Mouse (Mus musculus) embryonic facial prominence, embryonic 15.5 days (tissue): ENCODE data around the gene Dip2c. TPM values are rescaled to one million over a fixed set of nuclear protein-coding genes. Genes with fewer than 3 reads are reported as not detected.

Experiments
- ATAC-seq: fragments of 200-750 bp; cut with Nextera tagmentation; 2 replicates; pipeline ENCODE4 v1.8.0; 2017; ENCODE audit warnings: low read depth, moderate TSS enrichment; ENCODE audit not compliant: insufficient number of reproducible peaks, low FRiP score, low TSS enrichment
- H3K27ac ChIP-seq: fragments of 300-500 bp; sonication (generic); replicated peaks from 2 replicates; pipeline ENCODE4 v1.5.1; 2015; ENCODE audit warnings: mild to moderate bottlenecking, inconsistent platforms
- H3K27me3 ChIP-seq: fragments of 300-500 bp; sonication (generic); 2 replicates; pipeline ENCODE4 v1.6.1; 2015; ENCODE audit warnings: inconsistent platforms
- H3K36me3 ChIP-seq: fragments of 300-500 bp; sonication (generic); 2 replicates; pipeline ENCODE4 v1.6.1; 2015; ENCODE audit warnings: mild to moderate bottlenecking, inconsistent platforms
- H3K4me1 ChIP-seq: fragments of 300-500 bp; sonication (generic); 2 replicates; pipeline ENCODE4 v1.6.1; 2015; ENCODE audit warnings: inconsistent platforms
- H3K4me2 ChIP-seq: fragments of 300-500 bp; sonication (generic); replicated peaks from 2 replicates; pipeline ENCODE4 v1.6.1; 2015; ENCODE audit warnings: mild to moderate bottlenecking, inconsistent platforms
- H3K4me3 ChIP-seq: fragments of 300-500 bp; sonication (generic); replicated peaks from 2 replicates; pipeline ENCODE4 v1.5.1; 2015; ENCODE audit warnings: mild to moderate bottlenecking, inconsistent platforms
- H3K9ac ChIP-seq: fragments of 300-500 bp; sonication (generic); 2 replicates; pipeline ENCODE4 v1.6.1; 2015; ENCODE audit warnings: inconsistent platforms
- H3K9me3 ChIP-seq: fragments of 300-500 bp; sonication (generic); replicated peaks from 2 replicates; pipeline ENCODE4 v1.6.1; 2016; ENCODE audit warnings: inconsistent platforms
- WGBS: fragments of 180-500 bp; shearing (Covaris S2); methylation state at CpG from one replicate; pipeline ENCODE4 v1.1.7; 2015; 5-methylcytosine and 5-hydroxymethylcytosine counted together
- polyA plus RNA-seq: library from polyadenylated mRNA; unstranded; fragments of >200 nt; fragmentation: Nextera tagmentation; extraction: Ambion mirVana; gene quantifications from 2 replicates; pipeline ENCODE4 v1.2.1, GENCODE M21; 2015

Dip2c gene
- polyA plus RNA-seq, 1 experiment from 2014 or later: 6.3 TPM

DNA sequence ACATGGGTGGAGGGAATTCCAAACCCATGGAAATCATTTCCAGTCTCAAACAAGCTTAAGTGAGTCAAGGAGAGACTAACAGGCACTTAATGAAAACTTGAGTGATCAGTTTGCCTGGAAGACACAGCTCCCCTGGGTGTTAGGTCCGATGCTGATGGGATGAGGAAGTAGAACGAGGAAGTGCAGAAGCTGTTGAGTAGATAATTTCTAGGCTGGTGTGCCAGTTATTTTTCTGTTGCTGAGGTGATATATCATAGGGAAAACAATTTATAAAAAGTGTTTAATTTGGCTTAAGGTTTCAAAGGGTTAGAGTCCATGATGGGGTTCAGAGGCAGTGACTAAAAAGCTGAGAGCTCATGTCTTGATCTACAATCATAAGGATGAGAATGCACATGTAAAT, 111.7 kb downstream of the Dip2c start:
- Histone ChIP-seq H3K9me3 (no peaks in the 10 kb centered on the region), H3K4me3 (no peak overlapping the region), H3K36me3 (no peaks in the 10 kb centered on the region), H3K27me3 (no peaks in the 10 kb centered on the region), H3K4me1 (no peaks in the 10 kb centered on the region), H3K4me2 (no peak overlapping the region), H3K9ac (no peak overlapping the region), H3K27ac (no peak overlapping the region)
- ATAC-seq: no peak
- WGBS: 89% methylated on average over 2 of the region's 2 CpGs

DNA sequence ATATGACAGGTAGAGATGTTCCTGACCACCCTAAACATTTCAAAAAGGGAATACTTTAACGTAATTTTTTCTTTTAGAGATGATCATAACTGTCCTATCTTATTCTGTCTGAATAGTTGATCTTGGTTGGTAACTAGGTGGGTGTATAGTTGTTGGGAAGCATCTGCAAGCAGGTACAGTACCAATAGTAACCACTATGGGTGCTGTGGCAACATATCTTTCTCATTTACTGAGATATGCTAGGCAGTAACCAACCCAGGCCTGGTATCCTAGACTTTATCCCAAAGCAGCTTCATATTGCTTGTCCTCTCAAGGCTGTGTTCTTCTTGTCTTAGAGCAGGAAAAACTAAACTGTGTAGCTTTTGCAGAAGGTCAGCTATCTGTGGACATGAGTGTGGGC, 113.0 kb downstream of the Dip2c start:
- 94% methylated on average over 1 of the region's 1 CpGs for WGBS

DNA sequence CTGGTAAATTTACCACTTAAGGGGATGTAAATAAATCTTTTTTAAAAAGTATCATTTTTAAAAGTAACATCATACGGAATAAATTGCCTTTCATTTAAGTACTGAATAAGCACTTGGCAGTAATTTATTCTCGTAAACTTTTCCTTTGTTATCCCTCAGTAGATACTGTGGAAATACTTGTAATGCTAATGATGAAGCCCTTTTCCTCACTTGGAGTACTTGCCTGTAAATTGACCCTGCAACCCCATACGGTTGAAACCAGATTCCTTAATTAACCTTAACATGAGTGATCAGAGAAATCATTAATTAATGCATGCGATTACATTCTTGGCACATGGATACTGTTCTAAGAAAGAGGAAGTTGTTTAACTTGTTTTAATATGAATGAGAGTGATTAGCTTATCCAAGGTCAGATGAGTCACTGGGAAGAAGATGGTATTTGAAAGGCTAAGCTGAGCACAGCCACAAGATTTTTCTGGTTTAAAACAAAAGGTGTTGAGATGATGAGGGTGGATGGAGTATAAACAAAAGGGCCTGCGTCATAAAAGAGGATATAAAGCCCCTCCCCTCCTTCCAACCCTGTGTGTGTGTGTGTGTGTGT, 114.0 kb downstream of the Dip2c start:
- no peaks in the 10 kb centered on the region for H3K36me3 ChIP-seq
- H3K27me3 ChIP-seq: no peaks in the 10 kb centered on the region
- WGBS: 54% methylated on average over 5 of the region's 5 CpGs
- no peak overlapping the region for H3K27ac ChIP-seq
- no peak overlapping the region for H3K9ac ChIP-seq
- no peak for ATAC-seq
- no peak overlapping the region for H3K4me2 ChIP-seq
- no peak overlapping the region for H3K4me3 ChIP-seq
- H3K4me1 ChIP-seq: no peaks in the 10 kb centered on the region
- H3K9me3 ChIP-seq: no peaks in the 10 kb centered on the region

More for the DNA sequence above, 113.0 kb downstream of the Dip2c start:
- Histone ChIP-seq H3K9ac (no peak overlapping the region), H3K27ac (no peak overlapping the region), H3K4me3 (no peak overlapping the region), H3K9me3 (no peaks in the 10 kb centered on the region), H3K27me3 (no peaks in the 10 kb centered on the region), H3K4me2 (no peak overlapping the region), H3K36me3 (no peaks in the 10 kb centered on the region), H3K4me1 (no peaks in the 10 kb centered on the region)
- no peak for ATAC-seq

DNA sequence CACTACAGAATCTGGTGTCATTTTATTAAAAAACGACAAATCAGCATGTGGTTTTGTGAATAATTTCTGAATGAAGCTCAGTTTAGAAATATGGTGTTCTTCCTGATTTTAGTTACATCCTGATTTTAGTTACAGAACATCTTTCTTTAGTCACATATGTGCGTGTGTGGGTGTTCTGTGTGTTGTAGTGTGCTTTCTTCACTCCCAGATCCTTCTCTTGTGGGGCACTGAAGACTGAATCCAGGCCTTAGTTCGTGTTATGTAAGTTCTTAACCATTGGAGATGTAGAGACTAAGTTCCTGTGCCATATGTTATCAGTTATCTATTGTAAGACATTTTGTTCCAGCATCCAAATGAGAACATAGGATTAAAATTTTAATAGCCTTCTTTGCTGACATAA, 117.1 kb downstream of the Dip2c start:
- no peaks in the 10 kb centered on the region for H3K27me3 ChIP-seq
- H3K9me3 ChIP-seq: no peaks in the 10 kb centered on the region
- no peak overlapping the region for H3K9ac ChIP-seq
- WGBS: 70% methylated on average over 3 of the region's 3 CpGs
- no peak overlapping the region for H3K27ac ChIP-seq
- no peaks in the 10 kb centered on the region for H3K4me1 ChIP-seq
- H3K4me3 ChIP-seq: no peak overlapping the region
- no peak overlapping the region for H3K4me2 ChIP-seq
- ATAC-seq: no peak
- H3K36me3 ChIP-seq: no peaks in the 10 kb centered on the region

DNA sequence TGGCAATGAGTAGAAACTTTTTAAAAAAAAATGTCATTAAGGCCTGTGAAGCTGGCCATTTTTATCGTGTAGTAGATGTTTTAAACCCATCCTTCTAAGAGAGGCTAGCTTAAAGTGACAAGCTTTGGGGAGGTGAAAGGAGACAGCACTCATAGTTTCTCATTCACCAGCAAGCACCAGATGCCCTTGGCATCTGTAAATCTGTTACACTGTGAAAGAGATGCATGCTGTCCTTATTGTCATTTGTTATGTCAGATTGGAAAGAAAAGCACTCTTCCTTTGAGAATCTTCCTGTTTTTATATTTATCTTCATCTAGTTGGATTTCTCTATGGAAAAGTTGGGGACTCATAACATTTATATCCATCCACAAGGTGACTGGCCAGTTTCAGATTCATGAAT, 119.0 kb downstream of the Dip2c start:
- Histone ChIP-seq H3K9me3 (no peaks in the 10 kb centered on the region), H3K36me3 (no peaks in the 10 kb centered on the region), H3K27me3 (no peaks in the 10 kb centered on the region), H3K4me2 (no peak overlapping the region), H3K9ac (no peak overlapping the region), H3K4me3 (no peak overlapping the region), H3K27ac (no peak overlapping the region), H3K4me1 (no peaks in the 10 kb centered on the region)
- no peak for ATAC-seq
- 69% methylated on average over 1 of the region's 1 CpGs for WGBS

DNA sequence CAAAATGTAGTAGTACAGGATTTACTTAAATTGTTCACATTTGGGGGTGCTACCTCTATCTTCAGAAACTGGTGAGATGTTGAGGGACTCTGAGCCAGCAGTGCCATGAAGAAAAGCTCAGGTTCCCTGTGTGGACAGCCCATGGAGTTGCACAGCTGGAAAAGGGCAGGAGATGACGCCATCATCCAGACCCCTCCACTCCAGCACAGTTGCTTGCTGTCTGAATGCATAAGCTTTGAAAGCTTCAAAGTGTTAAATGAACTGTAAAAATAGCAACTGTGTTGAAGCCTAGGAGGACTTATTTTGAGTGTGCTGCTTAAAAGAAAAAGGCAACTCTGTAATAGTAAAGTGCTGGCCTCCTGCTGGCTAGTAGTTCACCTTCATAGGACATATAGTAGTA, 122.5 kb downstream of the Dip2c start:
- Histone ChIP-seq H3K9ac (no peak overlapping the region), H3K4me3 (no peak overlapping the region), H3K4me1 (no peaks in the 10 kb centered on the region), H3K36me3 (no peaks in the 10 kb centered on the region), H3K27me3 (no peaks in the 10 kb centered on the region), H3K9me3 (no peaks in the 10 kb centered on the region), H3K27ac (no peak overlapping the region), H3K4me2 (no peak overlapping the region)
- no peak for ATAC-seq
- WGBS: 47% methylated on average over 1 of the region's 1 CpGs

DNA sequence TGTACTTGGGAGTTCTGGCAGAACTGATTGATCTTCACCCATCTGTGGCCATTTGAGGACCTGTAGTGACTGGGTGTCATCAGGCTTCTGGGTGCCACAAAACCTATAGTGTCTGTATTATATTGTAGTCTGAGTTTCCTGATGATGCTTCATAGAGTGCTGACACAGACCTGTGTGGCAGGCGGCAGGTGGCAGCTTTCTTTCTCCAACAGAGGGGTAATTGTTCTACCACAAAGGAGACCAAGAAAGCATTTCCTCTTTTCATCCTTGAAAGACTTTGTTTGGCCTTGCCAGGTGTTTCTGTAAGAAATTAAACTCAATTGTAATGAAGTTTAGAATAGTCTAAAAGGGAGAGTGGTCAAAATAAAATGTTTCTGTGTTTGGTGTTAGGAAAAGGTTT, 129.1 kb downstream of the Dip2c start:
- ATAC-seq: no peak
- H3K36me3 ChIP-seq: no peaks in the 10 kb centered on the region
- no peaks in the 10 kb centered on the region for H3K9me3 ChIP-seq
- H3K9ac ChIP-seq: no peak overlapping the region
- no peaks in the 10 kb centered on the region for H3K4me1 ChIP-seq
- WGBS: 58% methylated on average over 1 of the region's 1 CpGs
- no peak overlapping the region for H3K4me2 ChIP-seq
- H3K27me3 ChIP-seq: no peaks in the 10 kb centered on the region
- H3K4me3 ChIP-seq: no peak overlapping the region
- no peak overlapping the region for H3K27ac ChIP-seq

DNA sequence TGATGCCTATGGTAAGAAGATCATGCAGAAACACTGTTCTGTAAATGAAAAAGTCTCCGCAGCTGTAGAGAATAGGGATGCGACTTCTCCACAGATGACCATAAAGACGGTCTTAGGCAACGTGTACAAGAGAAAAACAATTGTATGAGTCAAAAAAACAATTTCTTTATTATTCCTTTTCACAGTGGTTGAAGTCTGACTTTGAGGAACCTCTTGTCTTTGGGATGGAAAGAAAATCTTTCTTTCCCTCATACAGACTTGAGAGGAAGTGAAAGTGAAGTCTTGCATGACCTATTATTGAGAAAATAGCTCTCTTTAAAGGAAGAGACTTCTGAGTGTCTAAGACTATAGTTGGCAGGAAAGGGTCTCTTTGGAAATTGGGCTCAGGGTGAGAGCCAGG, 132.7 kb downstream of the Dip2c start:
- 96% methylated on average over 4 of the region's 4 CpGs for WGBS
- H3K4me3 ChIP-seq: no peak overlapping the region
- no peaks in the 10 kb centered on the region for H3K36me3 ChIP-seq
- H3K27ac ChIP-seq: no peak overlapping the region
- no peaks in the 10 kb centered on the region for H3K27me3 ChIP-seq
- ATAC-seq: no peak
- H3K9me3 ChIP-seq: no peaks in the 10 kb centered on the region
- no peak overlapping the region for H3K4me2 ChIP-seq
- H3K4me1 ChIP-seq: no peaks in the 10 kb centered on the region
- no peak overlapping the region for H3K9ac ChIP-seq

DNA sequence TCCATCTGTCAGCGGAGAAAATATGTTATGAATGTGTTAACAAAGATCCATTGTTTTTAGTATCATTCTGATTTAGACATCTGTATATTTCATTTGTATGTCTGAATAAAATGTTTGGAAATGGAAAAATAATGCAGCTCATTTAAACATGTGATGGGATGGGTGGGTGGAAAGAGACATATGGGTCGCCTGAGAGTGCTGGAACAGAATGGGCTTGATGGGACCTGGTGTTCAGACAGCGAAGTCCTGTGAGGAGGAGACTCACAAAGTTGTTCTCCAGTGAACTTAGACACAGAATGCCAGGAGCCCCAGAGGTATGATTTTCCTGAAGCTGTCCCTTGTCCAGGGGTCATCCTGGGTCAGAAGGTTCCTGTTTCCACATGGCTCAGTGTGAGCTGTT, 142.1 kb downstream of the Dip2c start:
- no peak overlapping the region for H3K4me2 ChIP-seq
- H3K27me3 ChIP-seq: no peaks in the 10 kb centered on the region
- no peak overlapping the region for H3K9ac ChIP-seq
- 79% methylated on average over 3 of the region's 3 CpGs for WGBS
- no peaks in the 10 kb centered on the region for H3K4me1 ChIP-seq
- no peak for ATAC-seq
- H3K9me3 ChIP-seq: no peaks in the 10 kb centered on the region
- no peak overlapping the region for H3K27ac ChIP-seq
- no peak overlapping the region for H3K4me3 ChIP-seq
- no peaks in the 10 kb centered on the region for H3K36me3 ChIP-seq

DNA sequence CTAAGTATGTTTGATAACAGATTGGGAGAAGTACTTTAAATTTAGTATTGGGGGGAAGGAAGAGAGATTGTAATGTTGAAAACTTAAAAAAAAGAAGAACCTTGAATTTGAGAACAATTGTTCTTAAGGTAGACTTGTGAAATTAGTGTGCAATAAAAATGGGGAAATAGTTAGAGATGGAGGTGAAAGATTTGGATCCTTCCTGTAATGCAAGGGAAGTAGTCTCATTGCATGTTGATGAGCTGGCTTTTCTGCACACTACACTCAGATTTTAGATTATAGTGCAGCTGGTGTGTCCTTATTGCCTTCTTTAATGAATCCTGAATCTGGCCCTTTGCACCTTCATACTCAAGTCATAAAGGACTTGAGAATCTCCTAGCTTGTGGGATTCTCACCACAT, 142.9 kb downstream of the Dip2c start:
- ATAC-seq: no peak
- Histone ChIP-seq H3K4me3 (no peak overlapping the region), H3K36me3 (no peaks in the 10 kb centered on the region), H3K4me1 (no peaks in the 10 kb centered on the region), H3K27me3 (no peaks in the 10 kb centered on the region), H3K27ac (no peak overlapping the region), H3K9ac (no peak overlapping the region), H3K9me3 (no peaks in the 10 kb centered on the region), H3K4me2 (no peak overlapping the region)

DNA sequence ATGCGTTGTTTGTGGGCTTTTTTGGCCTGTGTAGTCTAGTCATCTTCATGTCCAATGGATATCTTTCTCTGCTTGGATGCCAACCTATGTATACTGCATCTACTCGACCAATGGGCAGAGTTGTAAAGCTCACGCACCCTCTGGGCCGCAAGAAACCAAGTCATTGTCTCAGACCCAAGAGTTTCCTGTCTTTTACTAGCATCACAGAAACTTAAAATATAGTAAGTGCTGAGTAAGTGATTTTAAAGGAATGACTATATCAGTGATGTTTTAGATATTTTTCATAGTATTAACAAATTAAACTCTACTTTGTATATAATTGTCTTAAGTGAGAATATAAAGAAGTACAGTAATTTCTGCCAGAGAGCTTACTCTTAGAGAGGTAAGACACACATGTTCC, 145.6 kb downstream of the Dip2c start:
- WGBS: 91% methylated on average over 4 of the region's 4 CpGs
- H3K9ac ChIP-seq: no peak overlapping the region
- H3K4me2 ChIP-seq: no peak overlapping the region
- no peak for ATAC-seq
- no peaks in the 10 kb centered on the region for H3K27me3 ChIP-seq
- no peaks in the 10 kb centered on the region for H3K36me3 ChIP-seq
- no peak overlapping the region for H3K4me3 ChIP-seq
- H3K27ac ChIP-seq: no peak overlapping the region
- no peaks in the 10 kb centered on the region for H3K9me3 ChIP-seq
- H3K4me1 ChIP-seq: no peaks in the 10 kb centered on the region

DNA sequence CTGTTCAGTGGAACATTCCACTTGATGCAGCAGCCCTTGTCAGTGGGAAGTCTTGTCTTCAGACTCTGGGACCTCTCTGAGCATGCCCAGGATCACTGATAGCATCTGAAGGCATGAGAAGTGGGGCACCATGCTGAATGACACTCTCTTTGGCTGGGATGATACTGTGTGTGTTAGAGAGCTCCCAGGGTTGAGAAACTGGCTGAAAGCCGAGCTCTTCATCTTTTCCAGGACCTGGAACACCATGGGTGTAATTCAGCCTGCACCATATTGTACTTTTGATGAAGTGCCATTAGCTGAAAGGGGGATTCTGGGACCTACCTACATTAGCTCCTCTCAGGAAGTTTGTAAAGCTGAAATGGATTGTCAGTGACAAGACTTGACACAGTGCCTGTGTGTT, 146.5 kb downstream of the Dip2c start:
- Histone ChIP-seq H3K36me3 (no peaks in the 10 kb centered on the region), H3K4me2 (no peak overlapping the region), H3K4me3 (no peak overlapping the region), H3K4me1 (no peaks in the 10 kb centered on the region), H3K27ac (no peak overlapping the region), H3K9me3 (no peaks in the 10 kb centered on the region), H3K27me3 (no peaks in the 10 kb centered on the region), H3K9ac (no peak overlapping the region)
- ATAC-seq: no peak
- 55% methylated on average over 1 of the region's 1 CpGs for WGBS
